Mouse (Mus musculus) CH12.LX (cell line): ENCODE measurements around the gene Chst2. TPM values are rescaled to one million over a fixed set of nuclear protein-coding genes. Genes with fewer than 3 reads are reported as not detected.

Experiments used
- DNase-seq: peaks from one replicate; pipeline ENCODE4 v3.0.0-alpha.2; 2013; ENCODE audit errors: extremely low read depth
- H3K27ac ChIP-seq: 2 replicates; pipeline ENCODE4 v1.5.1; 2012; ENCODE audit warnings: low read depth, mild to moderate bottlenecking, control low read depth, moderate library complexity; ENCODE audit not compliant: insufficient read depth
- H3K27me3 ChIP-seq: replicated peaks from 2 replicates; pipeline ENCODE3; 2012; ENCODE audit warnings: inconsistent platforms
- H3K36me3 ChIP-seq, 2 experiments: replicated peaks in 1 of 2; 2 replicates each; pipeline versions ENCODE3 to v1.6.1; 2012; ENCODE audit warnings: inconsistent platforms in 1 of 2, low read length in 1 of 2, mild to moderate bottlenecking in 1 of 2, mixed read lengths in 1 of 2, moderate library complexity in 1 of 2; ENCODE audit not compliant: control insufficient read depth in 1 of 2, insufficient read depth in 1 of 2
- H3K4me1 ChIP-seq, 2 experiments: 2 replicates each; pipeline ENCODE4 v1.6.1; 2012; ENCODE audit warnings: inconsistent platforms in 1 of 2, moderate library complexity in 1 of 2; ENCODE audit not compliant: insufficient read depth in 2 of 2, control insufficient read depth in 1 of 2
- H3K4me2 ChIP-seq: 2 replicates; pipeline ENCODE4 v1.6.1; 2012; ENCODE audit warnings: low read depth, mild to moderate bottlenecking, control low read depth; ENCODE audit not compliant: poor library complexity, insufficient read depth, severe bottlenecking
- H3K4me3 ChIP-seq, 3 experiments: fragments of 150-350 bp in 1 of 3; sonication (generic) in 1 of 3; replicated peaks in 1 of 3; 2 replicates each; pipeline versions ENCODE3 to v1.5.1; 2011 to 2012; ENCODE audit warnings: low read depth in 2 of 3, low read length in 2 of 3, mild to moderate bottlenecking in 2 of 3, moderate library complexity in 2 of 3, control low read depth in 1 of 3, improper control_type of control experiment in 1 of 3, inconsistent platforms in 1 of 3, mixed read lengths in 1 of 3; ENCODE audit not compliant: poor library complexity in 1 of 3
- H3K79me2 ChIP-seq: replicated peaks from 2 replicates; pipeline ENCODE4 v1.6.1; 2012; ENCODE audit warnings: mild to moderate bottlenecking, moderate library complexity; ENCODE audit not compliant: control insufficient read depth, poor library complexity, insufficient read depth, severe bottlenecking; ENCODE audit errors: extremely low read depth
- H3K9ac ChIP-seq: 2 replicates; pipeline ENCODE4 v1.6.1; 2012; ENCODE audit warnings: low read depth, mild to moderate bottlenecking, control low read depth, moderate library complexity; ENCODE audit not compliant: insufficient read depth
- H3K9me3 ChIP-seq: replicated peaks from 2 replicates; pipeline ENCODE3; 2012; ENCODE audit warnings: low read length, inconsistent platforms, mixed read lengths
- CTCF ChIP-seq, 2 experiments: IDR thresholded peaks in 1 of 2; conservative IDR thresholded peaks in 1 of 2; 2 replicates each; pipeline ENCODE4 v1.5.1; 2011 to 2012; ENCODE audit warnings: low read depth in 2 of 2, low read length in 2 of 2, improper control_type of control experiment in 1 of 2, inconsistent platforms in 1 of 2, mild to moderate bottlenecking in 1 of 2, moderate library complexity in 1 of 2
- EP300 ChIP-seq: IDR thresholded peaks from 2 replicates; pipeline ENCODE4 v1.6.1; 2011; ENCODE audit warnings: low read length, improper control_type of control experiment
- HCFC1 ChIP-seq: IDR thresholded peaks from 2 replicates; pipeline ENCODE4 v1.6.1; 2012; ENCODE audit warnings: low read depth, mild to moderate bottlenecking, inconsistent platforms, low read length, improper control_type of control experiment
- KAT2A ChIP-seq: IDR thresholded peaks from 2 replicates; pipeline ENCODE4 v1.6.1; 2012; ENCODE audit warnings: low read length, improper control_type of control experiment, inconsistent platforms; ENCODE audit not compliant: insufficient replicate concordance
- MAX ChIP-seq: IDR thresholded peaks from 2 replicates; pipeline ENCODE4 v1.6.1; 2011; ENCODE audit warnings: low read length, improper control_type of control experiment
- MEF2A ChIP-seq: IDR thresholded peaks from 2 replicates; pipeline ENCODE4 v1.6.1; 2014; ENCODE audit warnings: low read depth, mild to moderate bottlenecking, inconsistent platforms, low read length, improper control_type of control experiment, borderline replicate concordance
- MYC ChIP-seq: IDR thresholded peaks from 2 replicates; pipeline ENCODE4 v1.6.1; 2011; ENCODE audit warnings: low read depth, mild to moderate bottlenecking, improper control_type of control experiment, low read length
- NELFE ChIP-seq: IDR thresholded peaks from 2 replicates; pipeline ENCODE4 v1.6.1; 2011; ENCODE audit warnings: low read depth, low read length, improper control_type of control experiment
- PAX5 ChIP-seq: IDR thresholded peaks from 2 replicates; pipeline ENCODE4 v1.6.1; 2012; ENCODE audit warnings: low read length, inconsistent platforms, mixed read lengths
- POLR2A ChIP-seq: IDR thresholded peaks from 2 replicates; pipeline ENCODE4 v1.6.1; 2011; ENCODE audit warnings: low read depth, mild to moderate bottlenecking, improper control_type of control experiment, low read length
- RCOR1 ChIP-seq: conservative IDR thresholded peaks from 2 replicates; pipeline ENCODE4 v1.6.1; 2012; ENCODE audit warnings: low read depth, mild to moderate bottlenecking, inconsistent platforms, low read length, improper control_type of control experiment
- ZC3H11A ChIP-seq: IDR thresholded peaks from 2 replicates; pipeline ENCODE4 v1.6.1; 2012; ENCODE audit warnings: low read depth, mild to moderate bottlenecking, inconsistent platforms, low read length, improper control_type of control experiment
- ZMIZ1 ChIP-seq: IDR thresholded peaks from 2 replicates; pipeline ENCODE4 v1.6.1; 2012; ENCODE audit warnings: low read depth, mild to moderate bottlenecking, inconsistent platforms, low read length, improper control_type of control experiment
- ZNF384 ChIP-seq: IDR thresholded peaks from 2 replicates; pipeline ENCODE4 v1.6.1; 2012; ENCODE audit warnings: low read depth, low read length, improper control_type of control experiment, inconsistent platforms
- dilution Hi-C: fragments of 300-500 bp; cut with MboI; formaldehyde crosslinking; loops from 2 replicates; pipeline ENCODE4 v1.14.3; 2020; ENCODE audit warnings: low sequenced_read_pairs; ENCODE audit not compliant: extremely low pct_unique_long_range_greater_than_20kb, extremely low pct_ligation_motif_present
- in situ Hi-C: fragments of 300-500 bp; cut with MboI; formaldehyde crosslinking; loops from 3 replicates; pipeline ENCODE4 v1.14.3; 2019; ENCODE audit warnings: low sequenced_read_pairs, low pct_ligation_motif_present, low pct_unique_long_range_greater_than_20kb, mixed read lengths
- polyA plus RNA-seq: library from polyadenylated mRNA; unstranded; fragments of >175 nt; gene quantifications from 2 replicates; pipeline ENCODE4 v1.2.1, GENCODE M21; 2012; ENCODE audit warnings: low read depth; ENCODE audit not compliant: insufficient read length
- total RNA-seq, 2 experiments: library from RNA; depleted of rRNA; stranded (reverse); fragments of 300-350 nt in 1 of 2; fragments of >200 nt in 1 of 2; gene quantifications; 2 replicates each; pipeline ENCODE4 v1.2.3; 2012 to 2014

Chst2 gene
- total and polyA plus RNA-seq, 3 experiments, result not detected

DNA sequence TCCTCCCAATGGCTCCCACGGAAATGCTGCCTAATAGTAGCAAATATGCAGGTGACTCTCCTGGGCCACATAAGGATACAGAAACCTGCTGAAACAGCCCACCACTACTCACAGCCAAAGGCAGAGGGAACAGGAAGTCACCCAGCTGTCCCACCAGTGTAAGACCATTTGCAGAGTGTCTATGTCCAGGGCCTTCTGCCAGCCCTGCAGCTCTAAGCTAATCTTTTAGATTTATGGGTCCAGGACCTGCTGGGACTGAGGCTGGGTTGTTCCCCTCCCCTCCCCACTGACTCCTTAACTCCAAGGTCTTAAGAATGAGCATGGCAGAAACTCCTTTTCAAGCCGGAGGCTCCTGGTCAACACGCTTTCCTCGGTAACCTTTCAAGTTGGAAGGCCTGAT lies 21.8 kb upstream of the Chst2 start:
- DNase-seq, result no peak

DNA sequence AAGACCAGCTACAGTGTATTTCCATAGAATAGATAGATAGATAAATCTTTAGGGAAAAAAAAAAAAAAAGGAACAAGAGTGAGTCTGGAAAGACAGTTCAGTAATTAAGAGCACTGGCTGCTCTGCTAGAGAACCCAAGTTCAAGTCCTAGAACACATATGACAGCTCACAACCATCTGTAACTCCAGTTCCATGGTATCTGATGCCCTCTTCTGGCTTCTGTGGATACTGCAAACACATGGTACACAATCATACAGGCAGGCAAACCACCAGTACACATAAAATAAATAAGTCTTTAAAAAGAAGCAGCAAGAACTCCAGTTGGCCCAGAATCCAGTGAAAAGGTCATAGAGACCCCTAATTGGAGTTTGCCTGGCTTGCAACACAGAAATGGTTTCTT lies 7.4 kb upstream of the Chst2 start:
- DNase-seq, result peak; percentile 11

More for the DNA sequence above, 21.8 kb upstream of the Chst2 start:
- no peak overlapping the region for H3K9ac ChIP-seq
- no peaks in the 10 kb centered on the region for H3K27me3 ChIP-seq
- dilution Hi-C loops, result no loop called here
- H3K36me3 ChIP-seq, result no peaks in the 10 kb centered on the region
- no peak overlapping the region for H3K4me3 ChIP-seq
- in situ Hi-C loops, result no loop called here
- no peak overlapping the region for H3K4me2 ChIP-seq
- TF ChIP-seq POLR2A, result no peak
- TF ChIP-seq MEF2A, result no peak
- no peak for TF ChIP-seq ZNF384
- TF ChIP-seq RCOR1, result no peak
- no peak for TF ChIP-seq PAX5
- TF ChIP-seq HCFC1, result no peak
- peaks cover 0 to 6% of the 10 kb centered on the region in 2 experiments; a peak in 1 of 4 replicates for H3K4me1 ChIP-seq
- no peak overlapping the region for H3K27ac ChIP-seq
- no peaks in the 10 kb centered on the region for H3K9me3 ChIP-seq
- no peaks in the 10 kb centered on the region for H3K79me2 ChIP-seq

DNA sequence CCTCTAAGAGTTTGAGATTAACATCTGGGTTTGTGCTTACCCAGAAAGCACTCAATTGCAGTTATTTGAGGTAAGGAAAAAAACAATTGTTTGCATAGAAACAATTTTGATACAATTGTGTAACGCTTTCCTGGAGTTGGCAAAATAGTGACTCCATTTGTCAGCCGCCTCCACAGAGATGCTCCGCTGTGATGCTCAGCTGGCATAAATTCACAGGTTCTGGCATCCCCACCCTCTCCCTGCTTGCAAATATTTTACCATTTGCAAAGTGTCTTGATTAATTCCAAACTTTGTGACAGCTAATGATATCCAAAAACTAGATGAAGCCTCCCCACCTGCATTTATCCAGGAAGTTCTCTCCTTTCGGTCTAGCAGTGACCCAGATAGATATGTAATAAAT lies 5.5 kb upstream of the Chst2 start:
- TF ChIP-seq MAX, result no peak
- TF ChIP-seq ZMIZ1, result no peak
- no peak for TF ChIP-seq NELFE
- no peak for TF ChIP-seq ZC3H11A
- TF ChIP-seq CTCF (conservative IDR thresholded peaks at IDR 0.05 in 1 of 2, IDR thresholded peaks at IDR 0.05 in 1 of 2; ENCODE audit: low read depth in 2 of 2, low read length in 2 of 2), result no peak
- no peak for TF ChIP-seq MYC
- TF ChIP-seq EP300, result no peak
- TF ChIP-seq KAT2A, result no peak
- Histone ChIP-seq H3K4me3 (no peak overlapping the region), H3K79me2 (no peaks in the 10 kb centered on the region), H3K4me2 (no peak overlapping the region), H3K36me3 (no peaks in the 10 kb centered on the region), H3K27me3 (no peaks in the 10 kb centered on the region), H3K4me1 (no peaks in the 10 kb centered on the region), H3K27ac (no peak overlapping the region), H3K9ac (no peak overlapping the region), H3K9me3 (peaks cover 6% of the 10 kb centered on the region)
- DNase-seq, result no peak
- in situ Hi-C loops, result loop anchor here (25.0 kb wide), 1 partner anchor 675 kb away; no protein-coding TSS in a partner anchor
- dilution Hi-C loops, result no loop called here

More for the DNA sequence above, 7.4 kb upstream of the Chst2 start:
- Histone ChIP-seq H3K4me3 (no peak overlapping the region), H3K4me2 (no peak overlapping the region), H3K27ac (no peak overlapping the region), H3K9ac (no peak overlapping the region), H3K79me2 (no peaks in the 10 kb centered on the region), H3K36me3 (no peaks in the 10 kb centered on the region), H3K9me3 (no peaks in the 10 kb centered on the region), H3K4me1 (no peaks in the 10 kb centered on the region), H3K27me3 (no peaks in the 10 kb centered on the region)
- TF ChIP-seq POLR2A, result no peak
- in situ Hi-C loops (loop anchor here (25.0 kb wide), 1 partner anchor 677 kb away; no protein-coding TSS in a partner anchor), dilution Hi-C loops (no loop called here)
